Mouse (Mus musculus): ENCODE data around the gene Ugt3a2. TPM values are rescaled to one million over a fixed set of nuclear protein-coding genes. Genes with fewer than 3 reads are reported as not detected.

Ugt3a2 gene
- 0.29 TPM for polyA plus RNA-seq (2014; fragmentation: Illumina TruSeq; extraction: RNeasy Lipid Tissue Mini Kit (QIAGEN cat#74804); ENCODE audit: low read depth, low replicate concordance)

DNA sequence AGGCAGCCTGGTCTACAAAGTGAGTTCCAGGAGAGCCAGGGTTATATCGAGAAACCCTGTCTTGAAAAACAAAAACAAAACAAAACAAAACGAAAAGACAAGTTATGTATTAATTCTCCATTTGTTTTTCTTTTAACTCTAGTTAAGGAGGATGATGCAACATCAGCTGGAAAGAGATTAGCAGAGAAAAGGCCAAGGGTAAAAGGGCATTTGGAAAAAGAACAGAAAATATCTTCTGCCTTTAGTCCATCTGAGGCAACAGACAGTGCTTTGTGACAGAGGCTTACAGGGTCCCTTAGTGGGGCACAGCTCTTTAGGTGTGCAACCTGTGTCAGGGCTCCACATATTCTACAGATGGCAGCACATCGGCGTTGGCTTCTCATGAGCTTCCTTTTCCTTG is at the start of gene Ugt3a2:
Gene Ugt3a2, plus strand, starts transcription at position 210 of the 400 bp plus-strand sequence.

Other genes starting within 250 kb of the Ugt3a2 start
- gene Lmbrd2, start 195.0 kb upstream of the Ugt3a2 start, polyA plus RNA-seq (2014; fragmentation: Illumina TruSeq; extraction: RNeasy Lipid Tissue Mini Kit (QIAGEN cat#74804); ENCODE audit: low read depth, low replicate concordance): 11.7 TPM
- gene Skp2, start 180.1 kb upstream of the Ugt3a2 start, polyA plus RNA-seq (2014; fragmentation: Illumina TruSeq; extraction: RNeasy Lipid Tissue Mini Kit (QIAGEN cat#74804); ENCODE audit: low read depth, low replicate concordance): 5.2 TPM
- gene Ugt3a1, start 58.7 kb upstream of the Ugt3a2 start, polyA plus RNA-seq (2014; fragmentation: Illumina TruSeq; extraction: RNeasy Lipid Tissue Mini Kit (QIAGEN cat#74804); ENCODE audit: low read depth, low replicate concordance): 0.65 TPM
- gene Capsl, start 100.5 kb downstream of the Ugt3a2 start, polyA plus RNA-seq (2014; fragmentation: Illumina TruSeq; extraction: RNeasy Lipid Tissue Mini Kit (QIAGEN cat#74804); ENCODE audit: low read depth, low replicate concordance): 4.7 TPM
- gene Il7r, start 194.6 kb downstream of the Ugt3a2 start, polyA plus RNA-seq (2014; fragmentation: Illumina TruSeq; extraction: RNeasy Lipid Tissue Mini Kit (QIAGEN cat#74804); ENCODE audit: low read depth, low replicate concordance): 1.2 TPM